Mouse (Mus musculus): Measurements from ENCODE around the gene Dydc2. TPM values are rescaled to one million over a fixed set of nuclear protein-coding genes. Genes with fewer than 3 reads are reported as not detected.

Dydc2 gene
- polyA plus RNA-seq (2015; fragmentation: Nextera tagmentation; extraction: Ambion mirVana) = 0.70 and 0.89 TPM in 2 replicates

DNA sequence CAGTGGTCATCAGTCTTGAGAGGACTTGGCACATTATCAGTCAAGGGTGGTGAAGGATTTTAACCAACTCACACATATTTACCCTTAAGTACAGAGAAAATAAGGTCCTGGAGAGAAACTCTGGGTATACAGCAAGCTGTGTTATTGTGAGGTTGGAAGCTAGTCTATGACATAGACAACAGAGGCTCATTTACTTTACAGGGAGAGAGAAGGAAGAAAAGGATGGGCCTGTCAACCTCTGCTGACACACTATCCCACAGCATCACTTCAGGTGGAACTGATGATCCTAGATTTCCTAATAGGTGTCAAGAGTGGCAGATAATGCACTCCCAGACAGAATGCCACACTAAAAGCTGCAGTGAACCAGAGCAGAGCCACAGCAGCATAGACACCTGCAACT, at the start of gene Dydc2:
Dydc2 (minus strand) TSS at position 101 of the 400 bp plus-strand sequence.
- Histone ChIP-seq H3K27ac (ENCODE audit: low read length) (no peak within 1 kb of the TSS), H3K4me3 (ENCODE audit: low read length) (no peak within 1 kb of the TSS), H3K36me3 (ENCODE audit: control insufficient read depth, insufficient read depth, low read length) (no peaks in the 10 kb centered on the region), H3K9ac (ENCODE audit: low read length) (no peak within 1 kb of the TSS), H3K4me2 (ENCODE audit: low read depth, low read length) (no peak within 1 kb of the TSS), H3K4me1 (replicated peaks; ENCODE audit: control insufficient read depth, insufficient read depth, low read length) (no peaks in the 10 kb centered on the region), H3K9me3 (ENCODE audit: control insufficient read depth, low read length) (no peaks in the 10 kb centered on the region), H3K27me3 (ENCODE audit: control insufficient read depth, insufficient read depth, low read depth, low read length) (no peaks in the 10 kb centered on the region)
- no peak for ATAC-seq (ENCODE audit: low read depth)

GRCm38 (mm10) chr14:41116271-41116670, 47.3 kb upstream of the Dydc2 start:
- H3K9ac ChIP-seq (ENCODE audit: low read length) = no peak overlapping the region
- no peak for ATAC-seq (ENCODE audit: low read depth)
- no peak overlapping the region for H3K4me2 ChIP-seq (ENCODE audit: low read depth, low read length)
- H3K9me3 ChIP-seq (ENCODE audit: control insufficient read depth, low read length) = no peaks in the 10 kb centered on the region
- 74% methylated on average over 3 of the region's 3 CpGs for WGBS
- H3K4me3 ChIP-seq (ENCODE audit: low read length) = no peak overlapping the region
- H3K27ac ChIP-seq (ENCODE audit: low read length) = no peak overlapping the region
- H3K4me1 ChIP-seq (replicated peaks; ENCODE audit: control insufficient read depth, insufficient read depth, low read length) = no peaks in the 10 kb centered on the region
- no peaks in the 10 kb centered on the region for H3K36me3 ChIP-seq (ENCODE audit: control insufficient read depth, insufficient read depth, low read length)
- no peaks in the 10 kb centered on the region for H3K27me3 ChIP-seq (ENCODE audit: control insufficient read depth, insufficient read depth, low read depth, low read length)

DNA sequence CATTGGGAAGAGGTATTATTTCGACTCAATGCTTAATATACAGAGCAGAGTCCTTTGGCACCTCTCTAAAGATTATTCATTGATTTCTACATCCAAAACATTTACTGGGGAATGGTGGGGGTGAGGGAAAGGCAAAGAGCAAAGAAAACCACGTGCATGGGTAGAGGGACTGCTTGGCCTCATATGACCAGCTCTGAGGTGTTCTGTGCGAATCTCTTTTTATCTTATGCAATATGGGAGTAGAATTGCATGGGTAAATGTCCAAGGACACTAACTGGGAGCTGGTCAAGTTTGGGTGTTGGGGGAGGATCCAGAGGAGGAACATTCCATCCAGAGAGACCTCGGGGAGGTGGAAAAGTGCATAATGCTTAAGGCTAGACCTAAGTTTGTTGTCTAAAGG, 43.9 kb upstream of the Dydc2 start:
- WGBS = 72% methylated on average over 4 of the region's 4 CpGs
- no peak for ATAC-seq (ENCODE audit: low read depth)
- H3K27me3 ChIP-seq (ENCODE audit: control insufficient read depth, insufficient read depth, low read depth, low read length) = no peaks in the 10 kb centered on the region
- H3K27ac ChIP-seq (ENCODE audit: low read length) = no peak overlapping the region
- no peak overlapping the region for H3K4me3 ChIP-seq (ENCODE audit: low read length)
- H3K36me3 ChIP-seq (ENCODE audit: control insufficient read depth, insufficient read depth, low read length) = no peaks in the 10 kb centered on the region
- no peaks in the 10 kb centered on the region for H3K9me3 ChIP-seq (ENCODE audit: control insufficient read depth, low read length)
- H3K9ac ChIP-seq (ENCODE audit: low read length) = no peak overlapping the region
- no peak overlapping the region for H3K4me2 ChIP-seq (ENCODE audit: low read depth, low read length)
- no peaks in the 10 kb centered on the region for H3K4me1 ChIP-seq (replicated peaks; ENCODE audit: control insufficient read depth, insufficient read depth, low read length)

- H3K4me2 ChIP-seq (ENCODE audit: low read depth, low read length) = no peak overlapping the region
- no peak overlapping the region for H3K27ac ChIP-seq (ENCODE audit: low read length)
- H3K27me3 ChIP-seq (ENCODE audit: control insufficient read depth, insufficient read depth, low read depth, low read length) = no peaks in the 10 kb centered on the region
- no peak overlapping the region for H3K4me3 ChIP-seq (ENCODE audit: low read length)
- ATAC-seq (ENCODE audit: low read depth) = no peak
- no peaks in the 10 kb centered on the region for H3K4me1 ChIP-seq (replicated peaks; ENCODE audit: control insufficient read depth, insufficient read depth, low read length)
- no peaks in the 10 kb centered on the region for H3K36me3 ChIP-seq (ENCODE audit: control insufficient read depth, insufficient read depth, low read length)
- H3K9me3 ChIP-seq (ENCODE audit: control insufficient read depth, low read length) = no peaks in the 10 kb centered on the region
- WGBS = 79% methylated on average over 7 of the region's 7 CpGs
- H3K9ac ChIP-seq (ENCODE audit: low read length) = no peak overlapping the region
Observed at GRCm38 (mm10) chr14:41111031-41111668, 42.1 kb upstream of the Dydc2 start.

- H3K27ac ChIP-seq (ENCODE audit: low read length) = peak within 1 kb of the TSS; percentile 28
- H3K9ac ChIP-seq (ENCODE audit: low read length) = 0 out of 2 replicates have a peak within 1 kb of the TSS, but pooled peaks have one; percentile 33
- H3K4me2 ChIP-seq (ENCODE audit: low read depth, low read length) = peak within 1 kb of the TSS; percentile 42
- no peaks in the 10 kb centered on the region for H3K4me1 ChIP-seq (replicated peaks; ENCODE audit: control insufficient read depth, insufficient read depth, low read length)
- H3K36me3 ChIP-seq (ENCODE audit: control insufficient read depth, insufficient read depth, low read length) = no peaks in the 10 kb centered on the region
- no peaks in the 10 kb centered on the region for H3K27me3 ChIP-seq (ENCODE audit: control insufficient read depth, insufficient read depth, low read depth, low read length)
- ATAC-seq (ENCODE audit: low read depth) = peak; percentile 96
- H3K9me3 ChIP-seq (ENCODE audit: control insufficient read depth, low read length) = no peaks in the 10 kb centered on the region
- 50% methylated on average over 10 of the region's 10 CpGs for WGBS
- H3K4me3 ChIP-seq (ENCODE audit: low read length) = peak within 1 kb of the TSS; percentile 14
Observed at GRCm38 (mm10) chr14:41104853-41105444, 35.9 kb upstream of the Dydc2 start, which contains the start of gene Mat1a. TSS of gene Mat1a (plus strand) at chr14:41105035.

DNA sequence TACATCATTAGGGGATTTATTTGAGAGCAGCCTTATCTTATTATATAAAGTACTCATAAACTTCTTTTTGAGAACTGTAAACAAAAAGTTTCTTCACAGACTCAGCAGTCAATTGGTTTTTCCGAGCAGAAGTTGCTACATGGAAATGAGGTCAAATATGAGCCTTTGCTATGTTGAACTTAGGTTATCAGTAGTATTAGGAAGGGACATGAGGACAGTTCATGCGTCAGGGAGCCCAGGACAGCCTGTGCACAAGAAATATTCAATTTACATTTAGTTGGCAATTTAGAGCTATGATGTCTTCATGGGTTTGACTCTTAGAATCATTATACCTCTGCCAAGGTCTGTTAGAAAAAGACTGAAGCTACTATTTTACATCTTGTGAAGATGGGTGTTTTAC, 33.3 kb upstream of the Dydc2 start:
- H3K4me1 ChIP-seq (replicated peaks; ENCODE audit: control insufficient read depth, insufficient read depth, low read length) = no peaks in the 10 kb centered on the region
- H3K9me3 ChIP-seq (ENCODE audit: control insufficient read depth, low read length) = no peaks in the 10 kb centered on the region
- no peak overlapping the region for H3K4me3 ChIP-seq (ENCODE audit: low read length)
- H3K27ac ChIP-seq (ENCODE audit: low read length) = no peak overlapping the region
- no peak overlapping the region for H3K4me2 ChIP-seq (ENCODE audit: low read depth, low read length)
- ATAC-seq (ENCODE audit: low read depth) = no peak
- WGBS = 38% methylated on average over 2 of the region's 2 CpGs
- no peak overlapping the region for H3K9ac ChIP-seq (ENCODE audit: low read length)
- H3K27me3 ChIP-seq (ENCODE audit: control insufficient read depth, insufficient read depth, low read depth, low read length) = no peaks in the 10 kb centered on the region
- no peaks in the 10 kb centered on the region for H3K36me3 ChIP-seq (ENCODE audit: control insufficient read depth, insufficient read depth, low read length)

DNA sequence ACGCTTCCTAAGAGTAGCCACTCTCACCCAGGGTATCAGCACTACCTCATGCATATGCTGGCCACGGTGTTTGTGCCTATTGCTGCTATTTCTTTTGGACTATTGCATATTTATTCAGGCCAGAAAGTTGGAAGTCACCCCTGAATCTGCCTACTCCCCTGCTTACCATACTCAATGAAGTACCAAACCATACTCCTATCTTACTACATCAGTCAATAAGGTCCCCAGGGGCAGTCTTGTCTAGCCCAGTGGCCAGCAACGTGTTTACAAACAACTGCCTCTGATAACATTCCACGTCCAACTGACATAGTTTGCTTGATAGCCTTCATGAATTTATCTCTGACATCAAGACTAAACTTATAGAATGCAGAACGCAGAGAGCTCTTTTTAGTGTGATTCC, 32.2 kb upstream of the Dydc2 start:
- Histone ChIP-seq H3K36me3 (ENCODE audit: control insufficient read depth, insufficient read depth, low read length) (no peaks in the 10 kb centered on the region), H3K9ac (ENCODE audit: low read length) (no peak overlapping the region), H3K27me3 (ENCODE audit: control insufficient read depth, insufficient read depth, low read depth, low read length) (no peaks in the 10 kb centered on the region), H3K9me3 (ENCODE audit: control insufficient read depth, low read length) (no peaks in the 10 kb centered on the region), H3K4me3 (ENCODE audit: low read length) (no peak overlapping the region), H3K4me1 (replicated peaks; ENCODE audit: control insufficient read depth, insufficient read depth, low read length) (no peaks in the 10 kb centered on the region), H3K4me2 (ENCODE audit: low read depth, low read length) (no peak overlapping the region), H3K27ac (ENCODE audit: low read length) (no peak overlapping the region)
- WGBS = 73% methylated on average over 5 of the region's 5 CpGs
- ATAC-seq (ENCODE audit: low read depth) = no peak

- H3K4me3 ChIP-seq (ENCODE audit: low read length) = no peak overlapping the region
- H3K4me1 ChIP-seq (replicated peaks; ENCODE audit: control insufficient read depth, insufficient read depth, low read length) = no peaks in the 10 kb centered on the region
- H3K27ac ChIP-seq (ENCODE audit: low read length) = no peak overlapping the region
- H3K27me3 ChIP-seq (ENCODE audit: control insufficient read depth, insufficient read depth, low read depth, low read length) = no peaks in the 10 kb centered on the region
- no peaks in the 10 kb centered on the region for H3K36me3 ChIP-seq (ENCODE audit: control insufficient read depth, insufficient read depth, low read length)
- no peak overlapping the region for H3K4me2 ChIP-seq (ENCODE audit: low read depth, low read length)
- H3K9ac ChIP-seq (ENCODE audit: low read length) = no peak overlapping the region
- no peaks in the 10 kb centered on the region for H3K9me3 ChIP-seq (ENCODE audit: control insufficient read depth, low read length)
- no peak for ATAC-seq (ENCODE audit: low read depth)
- 57% methylated on average over 3 of the region's 3 CpGs for WGBS
Observed at GRCm38 (mm10) chr14:41100712-41101111, 31.7 kb upstream of the Dydc2 start.

GRCm38 (mm10) chr14:41098726-41099125, 29.7 kb upstream of the Dydc2 start:
- Histone ChIP-seq H3K27me3 (ENCODE audit: control insufficient read depth, insufficient read depth, low read depth, low read length) (no peaks in the 10 kb centered on the region), H3K4me1 (replicated peaks; ENCODE audit: control insufficient read depth, insufficient read depth, low read length) (no peaks in the 10 kb centered on the region), H3K27ac (ENCODE audit: low read length) (no peak overlapping the region), H3K36me3 (ENCODE audit: control insufficient read depth, insufficient read depth, low read length) (no peaks in the 10 kb centered on the region), H3K9ac (ENCODE audit: low read length) (no peak overlapping the region), H3K9me3 (ENCODE audit: control insufficient read depth, low read length) (no peaks in the 10 kb centered on the region), H3K4me3 (ENCODE audit: low read length) (no peak overlapping the region), H3K4me2 (ENCODE audit: low read depth, low read length) (no peak overlapping the region)
- WGBS = 89% methylated on average over 1 of the region's 1 CpGs
- no peak for ATAC-seq (ENCODE audit: low read depth)
